Mouse (Mus musculus) left cerebral cortex, postnatal 36 days (tissue): Measurements from ENCODE around the gene Sema7a. TPM values are rescaled to one million over a fixed set of nuclear protein-coding genes. Genes with fewer than 3 reads are reported as not detected.
A peak's percentile ranks its signal among the peaks of the same experiment; 100 is the strongest.

Experiments used
- DNase-seq, 2 experiments: peaks; one replicate each; pipeline ENCODE4 v3.0.0; 2021 to 2022; ENCODE audit warnings: low spot score in 2 of 2, mixed read lengths in 1 of 2
- intact Hi-C: fragments of 180-260 bp; cut with DNase I; formaldehyde crosslinking; loops from one replicate; pipeline ENCODE4 v1.15.1; 2025
- total RNA-seq, 2 experiments: library from RNA; stranded (reverse); gene quantifications; 2 replicates each; pipeline ENCODE4 v1.2.3; 2021

The Sema7a gene
- total RNA-seq, 2 experiments from 2014 or later: 130 to 162 TPM

DNA sequence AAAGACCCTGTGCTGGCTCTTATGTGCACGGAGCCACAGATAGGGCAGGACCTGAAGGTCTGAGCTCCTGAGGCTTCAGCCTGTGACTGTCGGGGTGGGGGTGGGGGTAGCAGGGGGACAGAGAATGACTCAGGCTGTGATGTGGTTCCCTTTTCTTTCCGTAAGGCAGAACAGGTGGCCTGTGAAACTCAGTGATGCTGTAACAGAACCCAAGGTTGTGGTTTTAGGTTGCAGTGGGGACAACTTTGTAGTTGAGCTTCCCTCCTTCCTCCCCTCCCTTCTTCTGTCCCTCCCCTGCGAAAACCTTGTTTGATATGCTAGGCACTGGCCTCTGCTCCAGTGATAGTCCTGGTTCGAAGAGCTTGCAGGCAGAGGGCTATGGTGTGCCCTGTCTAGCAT, 16.9 kb downstream of the Sema7a start:
- DNase-seq: no peak
- intact Hi-C loops: no loop called here

DNA sequence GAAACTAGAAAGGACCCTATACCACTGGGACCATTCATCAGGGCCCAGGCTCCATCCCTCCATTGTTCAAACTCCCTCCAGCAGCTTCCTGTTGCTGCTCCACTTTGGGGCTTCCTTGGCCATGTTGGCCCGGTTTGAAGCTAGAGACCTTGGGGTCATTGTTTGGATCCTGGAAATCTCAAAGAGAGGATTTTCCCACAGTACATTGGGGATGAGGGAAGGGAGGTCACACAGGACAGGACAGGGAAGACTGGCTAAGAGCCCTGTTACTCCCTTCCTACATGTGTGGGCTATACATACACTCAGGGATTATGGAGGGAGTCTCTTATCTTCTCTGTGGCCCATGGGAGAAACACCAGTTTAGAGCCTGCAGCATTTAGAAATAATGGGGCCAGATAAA, 18.7 kb downstream of the Sema7a start:
- DNase-seq: no peak
- intact Hi-C loops: no loop called here

DNA sequence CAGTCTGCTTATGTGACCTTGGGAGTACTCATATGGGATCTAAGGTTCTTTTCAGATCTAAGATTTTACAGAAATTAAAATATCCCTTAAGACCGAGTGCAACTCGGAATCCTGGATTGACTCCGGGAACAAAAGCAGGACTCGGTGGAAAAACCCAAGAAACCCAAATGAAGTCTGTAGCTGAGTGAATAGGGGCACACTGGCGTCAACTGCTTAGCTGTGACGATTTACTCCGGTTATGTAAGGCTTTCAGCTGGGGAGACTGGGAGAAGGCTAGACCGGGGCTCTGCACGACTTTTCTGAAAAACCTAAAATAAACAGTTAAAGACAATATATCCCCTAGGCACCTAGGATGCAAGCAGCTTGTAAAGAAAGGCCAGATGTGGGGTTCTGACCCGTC, 19.5 kb downstream of the Sema7a start:
- DNase-seq: no peak
- intact Hi-C loops: no loop called here

DNA sequence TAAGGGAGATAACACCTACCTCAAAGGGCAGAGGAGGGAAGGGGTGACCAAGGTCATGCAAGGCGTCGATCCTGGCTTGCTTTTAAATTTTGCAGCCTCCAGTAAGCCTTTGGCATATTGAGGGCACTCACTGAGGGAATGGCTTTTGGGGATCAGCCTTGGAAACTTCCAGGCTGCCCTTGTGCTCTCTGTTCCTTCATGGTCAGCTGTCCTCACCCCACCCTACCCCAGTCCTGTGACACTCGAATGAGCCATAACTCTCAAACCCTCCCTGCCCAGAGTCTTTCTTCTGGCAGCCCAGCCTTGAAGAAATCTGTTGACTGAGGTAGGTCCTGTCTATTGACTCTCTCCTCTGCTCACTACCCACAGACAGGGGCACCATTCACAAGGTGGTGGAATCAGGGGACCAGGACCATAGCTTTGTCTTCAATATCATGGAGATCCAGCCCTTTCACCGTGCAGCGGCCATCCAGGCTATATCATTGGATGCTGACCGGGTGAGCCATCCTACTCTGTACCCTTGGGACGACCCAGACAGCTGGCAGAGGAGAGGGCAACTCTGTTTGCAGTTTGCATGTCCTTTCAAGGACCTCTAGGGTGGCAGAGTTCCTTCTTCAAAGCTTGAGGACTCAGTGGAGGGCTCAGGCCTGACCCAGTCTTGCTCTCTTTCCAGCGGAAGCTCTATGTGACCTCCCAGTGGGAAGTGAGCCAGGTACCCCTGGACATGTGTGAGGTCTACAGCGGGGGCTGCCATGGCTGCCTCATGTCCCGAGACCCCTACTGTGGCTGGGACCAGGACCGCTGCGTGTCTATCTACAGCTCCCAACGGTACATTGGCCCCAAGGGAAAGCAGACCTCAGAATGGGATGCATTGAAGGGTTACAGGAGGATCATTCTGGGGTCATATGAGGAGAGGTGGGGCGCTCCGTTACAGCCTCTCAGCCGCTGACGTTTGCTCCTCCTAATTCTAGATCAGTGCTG, 20.3 kb downstream of the Sema7a start:
- intact Hi-C loops: no loop called here
- DNase-seq: no peak

DNA sequence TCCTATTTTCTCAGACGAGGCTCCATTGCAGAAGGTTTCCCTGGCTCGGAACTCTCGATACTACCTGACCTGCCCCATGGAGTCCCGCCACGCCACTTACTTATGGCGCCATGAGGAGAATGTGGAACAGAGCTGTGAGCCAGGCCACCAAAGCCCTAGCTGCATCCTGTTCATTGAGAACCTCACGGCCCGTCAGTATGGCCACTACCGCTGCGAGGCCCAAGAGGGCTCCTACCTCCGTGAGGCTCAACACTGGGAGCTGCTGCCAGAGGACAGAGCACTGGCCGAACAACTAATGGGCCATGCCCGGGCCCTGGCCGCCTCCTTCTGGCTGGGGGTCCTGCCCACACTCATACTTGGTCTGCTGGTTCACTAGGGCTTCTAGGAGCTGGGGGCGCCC, 21.3 kb downstream of the Sema7a start:
- intact Hi-C loops: no loop called here
- DNase-seq: no peak

DNA sequence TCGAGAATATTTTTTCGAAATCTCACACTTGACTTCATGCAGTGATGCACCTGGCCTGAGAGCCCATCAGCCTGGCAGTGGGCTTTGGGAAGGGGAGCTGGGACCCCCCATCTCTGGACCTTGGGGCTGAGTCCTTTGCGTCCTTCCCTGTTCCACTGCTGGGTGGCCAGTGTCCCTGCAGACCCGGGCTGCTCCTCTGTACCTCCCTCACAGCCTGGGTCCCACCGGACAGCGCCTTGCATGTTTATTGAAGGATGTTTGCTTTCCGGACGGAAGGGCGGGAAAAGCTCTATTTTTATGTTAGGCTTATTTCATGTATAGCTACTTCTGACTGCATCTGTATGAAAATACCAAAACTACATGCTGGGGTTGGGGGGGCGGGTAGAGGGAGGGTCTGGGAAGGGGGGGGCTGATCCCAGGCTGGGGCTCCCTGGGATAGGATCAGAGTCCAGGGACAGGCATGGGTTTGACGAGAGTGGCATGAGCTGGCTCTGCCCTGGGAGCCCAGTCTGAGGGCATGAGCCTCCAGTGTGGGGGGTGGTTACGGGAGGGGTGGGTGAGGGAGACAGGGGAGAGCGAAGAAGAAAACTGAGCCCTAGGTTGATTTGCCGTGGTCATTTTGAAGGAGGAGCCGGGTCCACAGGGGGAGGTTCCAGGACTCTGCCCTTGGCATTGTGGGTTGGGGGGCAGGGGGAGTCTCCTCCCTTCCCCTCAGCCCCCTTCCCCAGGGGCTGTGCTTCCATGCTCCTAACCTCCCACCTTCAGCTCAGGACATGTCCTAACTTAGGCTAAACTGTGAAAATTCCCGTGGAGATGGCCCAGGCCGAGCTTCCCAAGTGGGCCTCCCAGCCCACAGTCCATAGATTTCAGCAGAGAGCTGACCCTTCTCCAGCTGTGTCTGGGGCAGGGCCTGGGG, 22.2 kb downstream of the Sema7a start:
- intact Hi-C loops: no loop called here
- no peak for DNase-seq

DNA sequence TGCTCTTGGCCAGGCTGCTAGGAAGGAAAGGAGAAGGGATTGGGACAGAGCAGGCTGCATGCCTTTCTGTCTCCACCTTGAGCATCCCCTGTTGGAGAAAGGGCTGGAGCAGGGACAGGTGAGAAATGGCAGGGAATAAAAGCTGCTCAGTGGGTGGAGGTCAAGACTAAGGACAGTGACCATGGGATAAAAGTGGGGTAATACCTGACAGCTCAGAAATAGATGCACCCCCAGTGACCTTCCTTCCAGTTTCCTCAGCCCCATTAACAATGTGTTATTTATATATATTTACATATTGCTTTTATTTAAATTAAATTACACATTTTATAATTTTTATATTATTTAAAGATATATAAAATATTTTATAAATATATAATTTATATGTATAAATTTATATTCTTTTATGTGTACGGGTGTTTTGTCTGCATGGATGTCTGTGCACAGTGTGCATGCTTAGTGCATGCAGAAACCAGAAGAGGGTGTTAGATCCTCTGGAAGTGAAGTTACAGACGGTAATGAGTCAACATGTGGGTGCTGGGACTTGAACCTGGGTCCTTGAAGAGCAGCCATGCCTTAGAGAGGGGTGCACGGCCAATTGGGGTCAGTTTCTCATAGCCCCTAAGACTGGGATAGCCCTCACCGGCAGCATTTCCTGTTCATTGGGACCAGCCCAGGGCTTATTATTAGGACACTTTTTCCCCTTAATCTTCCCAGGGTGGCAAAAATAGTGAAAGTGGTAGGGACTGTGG, 23.5 kb downstream of the Sema7a start:
- DNase-seq: no peak
- intact Hi-C loops: no loop called here

DNA sequence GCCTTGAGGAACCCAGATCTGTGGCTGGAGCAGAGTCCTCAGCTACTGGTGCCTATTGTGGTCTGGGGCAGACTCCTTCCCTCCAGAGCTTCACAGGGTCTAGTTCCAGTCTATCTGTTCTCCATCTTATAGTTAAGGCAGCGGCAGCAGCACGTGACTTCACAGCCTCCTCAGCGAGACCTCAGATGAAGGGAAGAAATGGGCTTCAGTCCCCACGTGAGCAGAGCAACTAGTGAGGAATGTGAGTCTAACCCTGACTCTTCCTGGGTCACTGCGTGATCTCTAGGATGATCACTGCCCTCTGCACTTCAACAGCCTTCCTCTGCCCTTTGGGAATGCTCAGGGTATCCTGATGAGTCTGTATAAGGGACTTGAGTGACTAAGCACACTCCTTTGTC, 24.1 kb downstream of the Sema7a start:
- intact Hi-C loops: no loop called here
- no peak for DNase-seq

DNA sequence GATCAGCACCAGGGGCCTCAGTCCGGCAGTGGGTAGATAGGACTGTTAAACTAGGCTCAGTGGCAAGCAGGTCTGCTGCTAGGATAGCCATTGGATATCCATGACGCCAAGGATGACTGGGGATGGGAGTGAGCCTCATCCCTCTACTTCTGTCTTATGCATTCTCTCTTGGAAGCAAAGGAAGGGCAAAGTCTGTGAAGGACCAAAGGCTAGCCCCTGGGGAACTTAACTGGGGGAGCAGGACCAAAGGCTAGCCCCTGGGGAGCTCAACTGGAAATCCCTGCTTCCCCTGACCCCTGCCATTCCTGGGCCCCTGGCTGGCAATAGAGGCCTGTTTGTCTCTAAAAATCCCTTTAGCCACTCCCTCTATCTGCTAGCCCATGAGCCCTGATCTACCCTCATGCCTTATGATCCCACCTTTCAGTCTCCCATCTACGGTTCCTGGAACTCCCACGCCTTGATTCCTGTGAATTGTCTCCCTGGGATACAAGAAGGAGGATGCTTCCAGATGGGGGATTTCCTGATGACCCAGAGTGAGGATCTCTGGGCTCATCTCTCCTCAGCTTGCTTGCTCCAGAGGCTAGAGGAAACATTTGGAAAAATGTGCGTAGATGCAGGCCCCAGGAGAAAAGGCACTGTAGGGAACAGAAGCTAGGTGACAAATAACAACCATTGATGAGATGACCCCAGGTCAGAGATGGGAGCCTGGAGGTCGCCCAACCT, 24.8 kb downstream of the Sema7a start:
- DNase-seq: no peak
- intact Hi-C loops: no loop called here

DNA sequence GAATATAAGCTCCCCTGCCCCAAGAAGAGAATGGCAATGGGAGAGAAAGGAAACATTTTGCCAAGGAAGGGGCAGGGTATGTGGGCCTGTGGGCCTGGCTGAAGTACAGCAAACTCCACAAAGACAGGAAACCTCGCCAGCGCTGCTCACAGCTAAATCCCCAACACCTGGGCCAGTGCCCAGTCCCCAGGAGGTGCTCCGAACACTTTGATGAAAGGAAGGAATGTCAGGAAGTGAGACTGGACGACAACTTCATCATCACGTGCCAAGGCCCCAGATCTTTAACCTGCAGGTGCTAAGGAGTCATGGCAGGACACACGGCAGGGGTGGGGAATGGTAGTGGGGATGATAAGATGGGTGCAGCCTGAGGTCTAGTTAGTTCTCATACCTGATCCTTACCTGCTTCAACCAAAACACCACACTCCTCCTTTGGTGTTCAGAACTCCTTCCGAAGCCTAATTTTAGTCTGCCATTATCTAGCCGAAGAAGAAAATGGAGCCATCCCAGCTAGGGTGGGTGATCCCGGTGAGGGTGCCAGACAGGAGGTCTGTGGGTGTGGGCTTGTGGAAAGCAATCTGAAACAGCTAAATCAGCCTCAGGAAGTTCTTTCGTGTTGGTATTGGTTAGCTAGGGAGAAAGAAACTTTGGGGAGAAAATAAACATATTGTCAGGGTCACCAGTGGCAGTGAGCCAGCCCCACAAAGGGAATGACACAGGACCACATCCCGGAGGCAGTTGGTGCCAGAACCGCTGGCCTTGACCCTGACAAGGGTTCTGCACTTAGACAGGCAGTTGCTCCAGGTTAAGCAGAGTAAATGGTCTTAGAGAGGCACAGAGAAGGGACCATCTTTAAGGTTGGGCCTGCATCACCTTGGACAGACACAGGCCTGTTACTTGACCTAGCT, 25.6 kb downstream of the Sema7a start:
- peak in 1 of 2 experiments; percentile 55 for DNase-seq
- intact Hi-C loops: no loop called here

DNA sequence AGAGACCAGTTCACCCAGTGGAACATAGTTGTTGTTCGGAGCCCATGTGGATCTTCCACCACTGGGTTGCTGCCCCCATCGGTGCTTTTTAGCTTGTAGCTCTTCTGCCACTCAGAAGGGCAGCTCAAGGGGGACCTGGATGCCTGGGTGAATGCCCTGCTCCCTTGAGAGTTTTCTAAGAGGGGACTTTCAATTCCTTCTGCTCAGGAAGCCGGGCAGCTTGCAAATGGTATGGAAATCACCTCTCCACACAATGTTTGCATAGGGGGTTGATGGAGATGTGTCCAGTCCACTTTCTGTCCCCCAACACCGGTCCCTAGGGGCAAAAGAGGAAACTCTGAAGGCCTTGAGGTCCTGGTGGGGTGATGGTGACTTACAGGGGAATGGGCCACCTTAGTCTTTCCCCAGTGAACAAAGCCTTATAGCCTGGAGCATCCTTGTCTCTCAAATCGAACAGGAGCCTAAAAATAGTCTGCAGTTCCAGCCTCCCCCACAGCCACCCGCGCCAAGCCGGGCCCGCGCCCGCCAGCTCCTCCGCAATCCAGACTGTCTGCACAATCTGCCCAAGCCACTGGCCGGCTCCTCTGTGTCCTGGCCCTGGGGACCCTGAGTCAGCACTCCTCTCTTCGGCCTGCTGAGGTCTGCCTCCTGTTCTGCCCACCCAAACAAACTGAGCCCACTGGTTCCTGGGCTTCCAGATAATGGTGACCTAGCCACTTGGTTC, 27.5 kb downstream of the Sema7a start:
- peak; percentile 76 to 87 for DNase-seq
- intact Hi-C loops: no loop called here

DNA sequence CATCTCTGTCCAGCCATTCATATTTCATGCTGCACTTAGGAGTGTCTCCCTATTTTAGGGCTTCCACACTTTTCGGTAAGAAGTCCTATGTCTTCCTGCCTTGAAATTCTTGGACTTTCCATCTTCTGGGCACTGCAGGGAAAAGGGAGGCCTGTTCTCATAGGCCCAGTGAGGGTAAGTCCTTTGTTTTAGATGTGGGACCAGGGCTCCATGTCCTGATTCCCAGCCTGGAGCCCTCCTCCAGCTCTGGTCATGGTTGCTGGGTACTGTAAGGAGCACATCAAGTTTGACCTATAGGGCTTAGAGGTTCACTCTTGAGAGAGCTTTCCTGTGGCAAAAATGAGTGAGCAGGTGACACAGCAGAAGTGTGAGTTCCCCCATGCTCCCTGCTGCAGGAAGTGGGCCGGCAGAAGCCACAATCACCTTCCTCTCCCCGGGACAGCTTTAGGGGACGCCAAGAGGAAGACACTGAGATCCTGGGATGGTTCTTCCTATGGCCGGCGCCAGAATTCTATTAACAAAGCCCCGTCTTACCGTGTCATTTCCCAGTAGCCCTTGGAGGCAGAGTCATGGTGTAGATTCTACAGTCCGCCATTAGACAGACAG, 28.4 kb downstream of the Sema7a start:
- no peak for DNase-seq
- intact Hi-C loops: no loop called here

DNA sequence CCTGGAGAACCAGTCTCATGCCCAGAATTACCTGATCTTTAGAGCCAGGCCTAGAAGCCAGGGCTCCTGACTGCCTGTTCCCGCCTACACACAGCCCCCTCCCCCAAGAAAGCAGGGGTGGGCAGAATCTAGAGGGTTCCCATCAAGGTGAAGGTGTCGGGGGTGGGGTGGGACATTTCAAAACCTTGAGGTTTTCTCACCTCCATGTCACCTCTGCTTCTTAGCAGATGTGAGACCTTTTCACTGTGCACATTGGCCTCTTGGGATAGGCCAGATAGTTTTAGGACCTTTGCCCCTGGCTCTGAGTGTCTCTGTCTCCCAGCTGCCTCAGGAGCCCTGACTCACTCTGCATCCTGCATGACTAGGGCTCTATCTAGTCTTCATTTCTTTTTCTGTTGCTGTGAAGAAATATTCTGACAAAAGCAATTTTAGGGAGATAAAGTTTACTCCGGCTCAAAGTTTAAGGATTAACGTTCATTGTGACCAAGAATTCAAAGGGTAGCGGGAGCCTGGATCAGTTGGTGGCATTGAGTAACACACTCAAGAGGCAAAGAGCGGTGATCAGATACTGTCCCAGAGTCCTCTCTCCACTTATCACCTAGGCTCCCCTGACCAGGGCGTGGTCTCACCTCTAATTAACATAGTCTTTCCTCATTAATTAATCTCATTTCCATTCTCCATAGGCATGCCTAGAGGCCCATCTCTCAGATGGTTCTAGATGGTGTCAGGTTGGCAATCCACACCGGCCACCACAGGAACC, 29.1 kb downstream of the Sema7a start:
- DNase-seq: no peak
- intact Hi-C loops: no loop called here

DNA sequence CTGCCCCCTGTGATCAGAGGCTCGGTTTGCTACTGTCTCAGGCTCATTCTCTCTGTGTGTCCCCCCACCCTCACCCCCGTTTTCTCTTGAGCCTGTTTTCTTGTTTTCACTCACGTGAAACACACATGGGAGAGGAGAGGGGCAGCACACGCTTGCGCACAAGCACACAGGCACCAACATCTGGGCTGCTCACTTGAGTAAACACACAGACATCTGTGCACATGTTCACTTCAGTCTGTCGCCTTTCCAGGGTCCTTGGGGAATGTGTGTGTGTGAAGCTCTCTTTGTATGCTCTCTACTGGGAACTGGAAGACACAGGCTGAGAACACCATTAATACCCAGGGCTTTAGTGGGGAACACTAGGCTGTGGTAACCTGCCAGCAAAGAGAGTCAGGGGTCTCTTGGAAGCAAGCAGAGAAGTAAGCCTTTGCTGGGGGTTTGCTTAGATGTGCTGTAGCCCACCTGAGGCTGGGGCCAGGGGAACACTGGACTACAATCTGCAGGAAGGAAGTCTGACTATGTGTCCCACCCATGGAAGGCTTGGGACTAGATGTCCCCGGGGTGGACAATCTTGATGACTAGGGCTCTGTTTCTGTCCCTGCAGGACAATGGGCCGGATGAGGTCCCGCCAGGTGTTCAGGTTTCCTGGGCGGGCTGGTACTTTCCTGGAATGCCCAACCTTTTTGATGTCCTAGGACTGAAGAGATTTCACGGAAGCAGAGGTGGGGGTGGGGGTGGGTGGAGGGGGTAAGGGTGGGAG, 30.0 kb downstream of the Sema7a start:
- intact Hi-C loops: no loop called here

DNA sequence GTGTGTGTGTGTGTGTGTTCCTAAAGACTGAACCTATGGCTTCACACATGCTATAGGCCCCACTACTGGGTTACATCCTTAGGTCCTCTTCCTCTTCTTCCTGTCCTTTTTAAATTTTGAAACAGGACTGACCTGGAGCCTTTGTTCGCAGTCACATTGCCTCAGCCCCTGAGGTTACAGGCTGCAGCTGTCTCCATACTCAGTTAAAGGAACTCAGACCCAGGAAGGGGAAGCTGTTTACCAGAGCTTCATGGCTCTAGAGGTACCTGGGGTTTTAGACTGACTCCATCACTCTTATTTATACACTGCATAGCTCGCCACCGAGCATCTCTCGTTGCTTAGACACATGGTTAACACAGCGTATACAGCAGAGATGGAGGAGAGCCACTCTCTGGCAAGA, 31.5 kb downstream of the Sema7a start:
- DNase-seq: no peak
- intact Hi-C loops: no loop called here

More for the DNA sequence above, 30.0 kb downstream of the Sema7a start:
- DNase-seq: no peak

DNA sequence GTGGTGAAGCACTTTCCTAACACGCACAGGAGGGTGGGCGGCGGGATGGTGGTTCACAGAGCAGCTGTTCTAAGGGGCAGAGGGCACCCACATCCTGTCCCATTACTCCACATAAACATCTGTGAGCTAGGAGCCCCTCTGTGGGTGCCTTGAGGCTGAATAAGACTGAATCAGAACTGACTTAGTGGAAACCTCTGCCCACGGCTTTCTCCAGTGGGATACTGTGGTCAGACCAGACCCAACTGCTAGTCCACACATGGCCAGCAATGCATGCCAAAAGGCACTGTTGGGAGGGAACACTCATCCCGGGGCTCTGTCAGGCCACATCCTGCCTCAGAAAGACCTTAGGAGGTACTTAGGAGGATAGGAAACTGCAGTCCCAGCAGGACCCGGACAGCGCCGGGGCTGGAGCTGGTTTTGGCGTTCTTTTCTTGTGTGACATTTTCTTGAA, 32.3 kb downstream of the Sema7a start:
- DNase-seq: no peak
- intact Hi-C loops: no loop called here
